8 mouse cellular contexts compared by ENCODE assay signal in genomic region chr13:109239296-109239695, GRCm38 (mm10).
DNase-seq lines count a peak whose midpoint lies in the region; ATAC-seq lines count a peak whose summit lies in the region.

No protein-coding gene starts in this region.

- H3K4me1 ChIP-seq in hindbrain, embryonic 10.5 days (replicated peaks): peaks cover 8% of the 10 kb centered on the region
- no peaks in the 10 kb centered on the region; the same call in 1 of the 2 replicates for H3K4me1 ChIP-seq in hindbrain, embryonic 12.5 days
- H3K4me1 ChIP-seq in heart, embryonic 11.5 days (ENCODE audit: control insufficient read depth, insufficient read depth, low read length): no peaks in the 10 kb centered on the region
- no peaks in the 10 kb centered on the region; the same call in 1 of the 2 replicates for H3K4me1 ChIP-seq in midbrain, embryonic 13.5 days (replicated peaks)

- H3K27me3 ChIP-seq in hindbrain, embryonic 10.5 days (ENCODE audit: insufficient read depth, poor library complexity, severe bottlenecking): no peaks in the 10 kb centered on the region
- H3K27me3 ChIP-seq in hindbrain, embryonic 12.5 days: no peaks in the 10 kb centered on the region
- H3K27me3 ChIP-seq in heart, embryonic 11.5 days (ENCODE audit: control insufficient read depth, insufficient read depth, low read length): no peaks in the 10 kb centered on the region
- H3K27me3 ChIP-seq in midbrain, embryonic 13.5 days: no peaks in the 10 kb centered on the region

- H3K9me3 ChIP-seq in hindbrain, embryonic 10.5 days: no peaks in the 10 kb centered on the region
- H3K9me3 ChIP-seq in hindbrain, embryonic 12.5 days (replicated peaks): no peaks in the 10 kb centered on the region
- H3K9me3 ChIP-seq in heart, embryonic 11.5 days (replicated peaks; ENCODE audit: control insufficient read depth, low read length): no peaks in the 10 kb centered on the region
- H3K9me3 ChIP-seq in midbrain, embryonic 13.5 days: no peaks in the 10 kb centered on the region

- no peak overlapping the region for H3K4me2 ChIP-seq in hindbrain, embryonic 12.5 days (replicated peaks)
- H3K4me2 ChIP-seq in heart, embryonic 11.5 days: no peak overlapping the region
- no peak overlapping the region for H3K4me2 ChIP-seq in midbrain, embryonic 13.5 days (replicated peaks)

- peak; percentile 25 for DNase-seq in hindbrain, embryonic 10.5 days (ENCODE audit: low spot score)
- peak; percentile 82 for DNase-seq in R1 (ENCODE audit: low read depth, low spot score)
- peak; percentile 58 to 72 for DNase-seq in kidney, postnatal 36 days
- no peak for DNase-seq in gastrocnemius, postnatal 25 days
- DNase-seq in gastrocnemius, adult 8-10 months (ENCODE audit: low spot score in 2 of 2): no peak

- ATAC-seq in hindbrain, embryonic 12.5 days (ENCODE audit: low FRiP score): no peak
- no peak; the same call in 1 of the 2 replicates for ATAC-seq in heart, embryonic 11.5 days (replicated peaks; ENCODE audit: insufficient number of reproducible peaks, low FRiP score, low TSS enrichment)
- peak; percentile 65 for ATAC-seq in midbrain, embryonic 13.5 days

- WGBS in hindbrain, embryonic 10.5 days: 72% methylated on average over 11 of the region's 11 CpGs
- WGBS in hindbrain, embryonic 12.5 days: 73% methylated on average over 11 of the region's 11 CpGs
- WGBS in heart, embryonic 11.5 days (ENCODE audit: insufficient replicate concordance): 56% methylated on average over 11 of the region's 11 CpGs
- 68% methylated on average over 11 of the region's 11 CpGs for WGBS in midbrain, embryonic 13.5 days

- no peaks in the 10 kb centered on the region for H3K36me3 ChIP-seq in hindbrain, embryonic 10.5 days
- no peaks in the 10 kb centered on the region for H3K36me3 ChIP-seq in hindbrain, embryonic 12.5 days
- H3K36me3 ChIP-seq in heart, embryonic 11.5 days (ENCODE audit: control insufficient read depth, insufficient read depth, low read length): no peaks in the 10 kb centered on the region
- no peaks in the 10 kb centered on the region for H3K36me3 ChIP-seq in midbrain, embryonic 13.5 days

- H3K4me3 ChIP-seq in hindbrain, embryonic 10.5 days: no peak overlapping the region
- H3K4me3 ChIP-seq in hindbrain, embryonic 12.5 days: no peak overlapping the region
- no peak overlapping the region for H3K4me3 ChIP-seq in heart, embryonic 11.5 days (ENCODE audit: low read depth, low read length)
- H3K4me3 ChIP-seq in midbrain, embryonic 13.5 days (replicated peaks): no peak overlapping the region

- H3K9ac ChIP-seq in hindbrain, embryonic 12.5 days: no peak overlapping the region
- H3K9ac ChIP-seq in heart, embryonic 11.5 days (ENCODE audit: low read depth, low read length): no peak overlapping the region
- no peak overlapping the region for H3K9ac ChIP-seq in midbrain, embryonic 13.5 days (replicated peaks)

- no peak overlapping the region for H3K27ac ChIP-seq in hindbrain, embryonic 10.5 days
- H3K27ac ChIP-seq in hindbrain, embryonic 12.5 days: no peak overlapping the region
- 0 out of 2 replicates have a peak overlapping the region, but pooled peaks have one; percentile 41 for H3K27ac ChIP-seq in heart, embryonic 11.5 days (ENCODE audit: low read depth, low read length)
- H3K27ac ChIP-seq in midbrain, embryonic 13.5 days: no peak overlapping the region; the same call in 1 of the 2 replicates

Comparison
In these comparisons a context has a peak if more than half of its experiments do, and no peak if none do; other contexts are left out.
1. DNase-seq: peak in hindbrain, embryonic 10.5 days (single experiment), R1 (single experiment) and kidney, postnatal 36 days (2 of 2); none in gastrocnemius, postnatal 25 days (single experiment) and gastrocnemius, adult 8-10 months (0 of 2).